Mouse (Mus musculus): ENCODE measurements around the gene Fto. TPM values are rescaled to one million over a fixed set of nuclear protein-coding genes. Genes with fewer than 3 reads are reported as not detected.

Gene Fto
- polyA plus RNA-seq, 1 experiment from 2014 or later, result 55.3 TPM

DNA sequence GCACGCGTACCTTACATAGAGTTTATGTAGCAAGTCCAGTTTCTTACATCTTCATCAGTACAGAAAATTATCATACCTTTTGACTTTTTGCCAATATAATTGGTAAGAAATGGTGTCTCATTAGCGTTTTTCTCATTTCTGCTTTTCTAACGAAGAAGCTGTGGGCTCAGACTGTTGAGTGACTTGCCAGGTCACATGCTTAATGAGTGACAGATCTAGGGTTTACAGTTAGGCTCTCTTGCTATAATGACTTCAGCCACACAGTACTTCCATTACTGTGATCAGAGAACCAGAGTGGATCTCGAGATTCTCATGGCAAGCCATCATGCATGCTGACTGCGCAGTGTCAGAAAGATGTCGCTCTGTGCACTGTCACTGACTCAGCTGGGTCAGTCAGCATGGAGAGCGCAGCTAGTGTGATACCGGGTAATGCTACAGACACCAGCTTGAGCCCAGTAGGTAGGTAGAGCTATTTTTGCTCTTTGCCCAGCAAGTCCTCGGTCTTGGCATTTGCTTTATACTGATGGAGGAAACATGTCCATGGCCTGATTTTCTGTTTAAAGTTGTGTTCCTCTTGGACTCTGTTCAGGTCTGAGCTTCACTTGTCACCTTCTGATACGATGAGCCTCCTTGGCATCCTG, 188.8 kb downstream of the Fto start:
- Histone ChIP-seq H3K27me3 (ENCODE audit: insufficient read depth, low read length) (no peaks in the 10 kb centered on the region), H3K36me3 (ENCODE audit: insufficient read depth, low read length) (no peaks in the 10 kb centered on the region), H3K9me3 (replicated peaks; ENCODE audit: low read length) (no peaks in the 10 kb centered on the region), H3K4me1 (replicated peaks; ENCODE audit: insufficient read depth, low read length) (peaks cover 12% of the 10 kb centered on the region; the same call in 1 of the 2 replicates), H3K27ac (no peak overlapping the region), H3K4me3 (replicated peaks; ENCODE audit: low read depth, low read length) (no peak overlapping the region), H3K4me2 (ENCODE audit: low read length) (no peak overlapping the region), H3K9ac (ENCODE audit: low read depth, low read length) (no peak overlapping the region)
- ATAC-seq (replicated peaks; ENCODE audit: low FRiP score, low read depth) (no peak), DNase-seq (ENCODE audit: low spot score) (no peak)
- WGBS, result 88% methylated on average over 11 of the region's 11 CpGs
- TF ChIP-seq CTCF (IDR thresholded peaks at IDR 0.05; ENCODE audit: low read depth), result no peak

DNA sequence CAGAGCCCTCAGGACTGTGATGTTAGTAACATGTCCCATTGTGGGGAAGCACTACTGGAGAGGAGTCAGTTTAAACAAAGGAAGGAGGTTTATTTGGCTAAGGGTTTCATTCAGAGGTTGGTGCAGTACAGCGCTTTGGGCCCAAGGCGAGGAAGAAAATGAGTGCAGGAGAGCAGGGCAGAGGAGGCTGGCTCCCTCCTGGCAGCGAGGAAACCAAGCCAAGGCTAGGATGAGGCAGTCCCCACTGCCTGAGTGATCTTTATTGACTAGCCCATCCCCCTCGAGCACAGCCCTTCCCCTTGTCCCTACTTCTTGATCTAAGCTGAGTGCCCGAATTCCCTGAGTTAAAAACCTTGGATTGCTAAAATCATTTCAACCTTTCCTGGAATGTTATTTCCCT, 189.5 kb downstream of the Fto start:
- H3K27me3 ChIP-seq (ENCODE audit: insufficient read depth, low read length), result no peaks in the 10 kb centered on the region
- no peak overlapping the region for H3K4me3 ChIP-seq (replicated peaks; ENCODE audit: low read depth, low read length)
- WGBS, result 62% methylated on average over 5 of the region's 5 CpGs
- H3K9ac ChIP-seq (ENCODE audit: low read depth, low read length), result no peak overlapping the region
- no peak for ATAC-seq (replicated peaks; ENCODE audit: low FRiP score, low read depth)
- no peak for TF ChIP-seq CTCF (IDR thresholded peaks at IDR 0.05; ENCODE audit: low read depth)
- peaks cover 19% of the 10 kb centered on the region; the same call in 1 of the 2 replicates for H3K4me1 ChIP-seq (replicated peaks; ENCODE audit: insufficient read depth, low read length)
- H3K4me2 ChIP-seq (ENCODE audit: low read length), result no peak overlapping the region
- H3K27ac ChIP-seq, result no peak overlapping the region
- H3K36me3 ChIP-seq (ENCODE audit: insufficient read depth, low read length), result no peaks in the 10 kb centered on the region
- H3K9me3 ChIP-seq (replicated peaks; ENCODE audit: low read length), result no peaks in the 10 kb centered on the region
- DNase-seq (ENCODE audit: low spot score), result no peak

DNA sequence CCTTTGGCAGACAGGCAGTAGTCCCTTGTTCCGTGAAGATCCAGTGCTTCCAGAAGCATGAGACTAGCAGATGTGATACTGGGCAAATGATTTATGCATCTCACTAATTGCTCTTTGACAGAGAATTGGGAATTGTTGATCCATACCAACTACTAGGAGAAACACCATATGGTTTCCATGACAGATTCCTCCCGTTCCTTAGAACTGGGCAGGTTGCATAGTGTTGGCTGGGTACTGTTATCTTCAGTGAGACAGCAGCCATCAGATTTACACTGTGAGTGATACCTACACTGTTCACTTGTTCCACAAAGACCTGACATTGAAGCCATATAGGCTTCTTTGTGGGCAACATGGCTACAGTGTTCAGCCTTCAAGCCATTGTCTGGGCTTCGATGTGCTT, 191.0 kb downstream of the Fto start:
- H3K4me2 ChIP-seq (ENCODE audit: low read length), result no peak overlapping the region
- H3K4me3 ChIP-seq (replicated peaks; ENCODE audit: low read depth, low read length), result no peak overlapping the region
- H3K36me3 ChIP-seq (ENCODE audit: insufficient read depth, low read length), result no peaks in the 10 kb centered on the region
- H3K9me3 ChIP-seq (replicated peaks; ENCODE audit: low read length), result no peaks in the 10 kb centered on the region
- DNase-seq (ENCODE audit: low spot score), result no peak
- H3K9ac ChIP-seq (ENCODE audit: low read depth, low read length), result no peak overlapping the region
- TF ChIP-seq CTCF (IDR thresholded peaks at IDR 0.05; ENCODE audit: low read depth), result no peak
- peaks cover 28% of the 10 kb centered on the region; the same call in 1 of the 2 replicates for H3K4me1 ChIP-seq (replicated peaks; ENCODE audit: insufficient read depth, low read length)
- ATAC-seq (replicated peaks; ENCODE audit: low FRiP score, low read depth), result no peak
- H3K27me3 ChIP-seq (ENCODE audit: insufficient read depth, low read length), result no peaks in the 10 kb centered on the region
- 69% methylated on average over 3 of the region's 3 CpGs for WGBS
- no peak overlapping the region for H3K27ac ChIP-seq

DNA sequence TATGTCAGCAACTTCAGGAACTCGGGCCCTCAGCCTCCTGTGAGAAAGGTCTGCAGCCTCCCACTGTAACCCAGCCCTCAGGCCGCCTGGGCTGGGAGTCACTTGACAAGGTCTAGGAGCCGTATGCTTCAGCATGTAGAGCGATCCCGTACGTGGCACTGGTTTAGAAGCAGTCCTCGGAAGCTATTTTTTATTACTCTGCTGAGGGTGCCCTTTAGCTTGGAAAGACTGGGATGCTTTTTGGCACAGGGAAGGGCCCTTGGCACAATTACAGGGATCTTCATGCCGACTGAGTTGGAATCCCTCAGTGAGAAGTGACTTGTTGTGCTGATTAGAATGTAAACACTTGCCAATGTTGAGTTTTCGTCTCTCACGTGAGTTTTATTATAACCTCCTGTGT, 191.6 kb downstream of the Fto start:
- ATAC-seq (replicated peaks; ENCODE audit: low FRiP score, low read depth) (no peak), DNase-seq (ENCODE audit: low spot score) (no peak)
- WGBS, result 68% methylated on average over 10 of the region's 10 CpGs
- H3K9ac ChIP-seq (ENCODE audit: low read depth, low read length), result no peak overlapping the region
- no peaks in the 10 kb centered on the region for H3K9me3 ChIP-seq (replicated peaks; ENCODE audit: low read length)
- no peak overlapping the region for H3K4me3 ChIP-seq (replicated peaks; ENCODE audit: low read depth, low read length)
- no peaks in the 10 kb centered on the region for H3K27me3 ChIP-seq (ENCODE audit: insufficient read depth, low read length)
- no peaks in the 10 kb centered on the region for H3K36me3 ChIP-seq (ENCODE audit: insufficient read depth, low read length)
- H3K27ac ChIP-seq, result no peak overlapping the region
- TF ChIP-seq CTCF (IDR thresholded peaks at IDR 0.05; ENCODE audit: low read depth), result no peak
- peaks cover 29% of the 10 kb centered on the region; the same call in 1 of the 2 replicates for H3K4me1 ChIP-seq (replicated peaks; ENCODE audit: insufficient read depth, low read length)
- H3K4me2 ChIP-seq (ENCODE audit: low read length), result no peak overlapping the region

DNA sequence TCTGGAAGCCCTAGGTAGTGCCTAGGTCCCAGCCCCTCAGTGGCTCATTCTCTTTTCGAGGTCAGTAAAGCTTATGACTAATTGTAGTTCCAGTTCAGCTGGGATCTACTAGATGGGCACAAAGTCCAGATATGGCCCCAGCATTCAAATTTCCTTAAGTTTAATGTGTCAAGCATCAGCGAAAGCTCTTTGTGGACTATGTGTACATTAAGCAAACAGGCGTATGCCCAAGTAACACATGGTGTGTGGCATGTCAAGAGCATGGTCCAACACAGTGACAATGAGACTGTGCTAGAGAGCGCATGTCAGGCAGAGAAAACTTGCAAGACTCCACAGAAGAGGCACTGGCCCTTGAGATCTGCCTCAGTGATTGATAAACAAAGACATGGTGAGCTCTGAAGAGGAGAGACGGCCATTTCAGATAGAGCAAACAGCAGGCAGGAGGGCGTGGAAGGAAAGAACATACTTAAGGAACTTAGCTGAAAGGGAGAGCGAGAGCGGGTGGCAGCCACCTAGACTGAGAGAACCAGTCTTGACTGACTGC, 192.2 kb downstream of the Fto start:
- Histone ChIP-seq H3K27me3 (ENCODE audit: insufficient read depth, low read length) (no peaks in the 10 kb centered on the region), H3K27ac (no peak overlapping the region), H3K36me3 (ENCODE audit: insufficient read depth, low read length) (no peaks in the 10 kb centered on the region), H3K4me2 (ENCODE audit: low read length) (no peak overlapping the region), H3K4me3 (replicated peaks; ENCODE audit: low read depth, low read length) (no peak overlapping the region), H3K9me3 (replicated peaks; ENCODE audit: low read length) (no peaks in the 10 kb centered on the region), H3K4me1 (replicated peaks; ENCODE audit: insufficient read depth, low read length) (peaks cover 29% of the 10 kb centered on the region; the same call in 1 of the 2 replicates), H3K9ac (ENCODE audit: low read depth, low read length) (no peak overlapping the region)
- ATAC-seq (replicated peaks; ENCODE audit: low FRiP score, low read depth) (no peak), DNase-seq (ENCODE audit: low spot score) (no peak)
- 76% methylated on average over 8 of the region's 8 CpGs for WGBS
- no peak for TF ChIP-seq CTCF (IDR thresholded peaks at IDR 0.05; ENCODE audit: low read depth)

DNA sequence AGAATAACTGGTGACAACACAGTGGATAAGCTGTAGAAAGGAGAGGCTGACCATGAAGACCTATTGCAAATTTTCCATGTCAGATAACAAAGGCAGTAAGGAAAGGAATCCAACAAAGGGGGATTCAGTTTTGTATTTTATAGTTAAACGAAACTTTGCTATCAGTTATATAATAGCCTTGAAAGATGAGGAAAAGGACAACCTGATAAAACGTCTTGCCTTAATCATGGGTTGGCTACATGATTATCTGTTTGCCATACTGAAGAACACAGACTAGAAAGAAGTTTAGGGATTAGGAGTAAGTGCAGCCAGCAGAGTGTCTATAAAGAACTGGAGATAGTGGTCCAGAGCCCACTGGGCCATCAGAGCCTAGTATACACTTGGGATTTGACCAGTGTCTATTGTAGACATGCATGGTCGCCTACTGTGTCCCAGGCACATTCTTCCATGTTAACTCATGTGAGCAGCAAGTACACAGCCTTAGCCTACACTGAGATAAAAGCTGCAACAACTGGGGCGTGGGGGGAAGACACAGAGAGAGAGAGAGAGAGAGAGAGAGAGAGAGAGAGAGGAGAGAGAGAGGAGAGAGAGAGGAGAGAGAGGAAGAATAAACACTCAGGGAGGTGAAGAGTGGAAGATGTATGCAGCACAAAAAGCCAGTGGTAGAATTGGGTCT, 192.8 kb downstream of the Fto start:
- no peak for TF ChIP-seq CTCF (IDR thresholded peaks at IDR 0.05; ENCODE audit: low read depth)
- no peak for ATAC-seq (replicated peaks; ENCODE audit: low FRiP score, low read depth)
- no peak for DNase-seq (ENCODE audit: low spot score)
- H3K4me1 ChIP-seq (replicated peaks; ENCODE audit: insufficient read depth, low read length), result peaks cover 29% of the 10 kb centered on the region; the same call in 1 of the 2 replicates
- H3K27me3 ChIP-seq (ENCODE audit: insufficient read depth, low read length), result no peaks in the 10 kb centered on the region
- no peak overlapping the region for H3K27ac ChIP-seq
- 62% methylated on average over 4 of the region's 4 CpGs for WGBS
- H3K9ac ChIP-seq (ENCODE audit: low read depth, low read length), result no peak overlapping the region
- no peaks in the 10 kb centered on the region for H3K36me3 ChIP-seq (ENCODE audit: insufficient read depth, low read length)
- no peak overlapping the region for H3K4me3 ChIP-seq (replicated peaks; ENCODE audit: low read depth, low read length)
- H3K9me3 ChIP-seq (replicated peaks; ENCODE audit: low read length), result no peaks in the 10 kb centered on the region
- H3K4me2 ChIP-seq (ENCODE audit: low read length), result no peak overlapping the region
